Mouse (Mus musculus): ENCODE measurements around the gene Plxna2. TPM values are rescaled to one million over a fixed set of nuclear protein-coding genes. Genes with fewer than 3 reads are reported as not detected.

Gene Plxna2
- polyA plus RNA-seq, 1 experiment from 2014 or later: 48.3 TPM

- Histone ChIP-seq H3K27me3 (ENCODE audit: control insufficient read depth, insufficient read depth, low read length) (no peaks in the 10 kb centered on the region), H3K27ac (peak overlapping the region; percentile 39), H3K4me1 (replicated peaks; ENCODE audit: control insufficient read depth, insufficient read depth, low read length) (peaks cover 27% of the 10 kb centered on the region), H3K4me2 (replicated peaks) (no peak overlapping the region), H3K9ac (no peak overlapping the region), H3K4me3 (replicated peaks; ENCODE audit: low read length) (no peak overlapping the region), H3K9me3 (ENCODE audit: control insufficient read depth, low read length) (no peaks in the 10 kb centered on the region), H3K36me3 (replicated peaks; ENCODE audit: control insufficient read depth, insufficient read depth) (peaks cover 3% of the 10 kb centered on the region; the same call in 1 of the 2 replicates)
- ATAC-seq (ENCODE audit: low FRiP score) (no peak), DNase-seq (ENCODE audit: low spot score) (no peak)
- 29% methylated on average over 2 of the region's 2 CpGs for WGBS
Measured at GRCm38 (mm10) chr1:194742901-194743422, 124.9 kb downstream of the Plxna2 start.

GRCm38 (mm10) chr1:194745177-194745934, 127.3 kb downstream of the Plxna2 start:
- WGBS: 67% methylated on average over 2 of the region's 2 CpGs
- H3K4me2 ChIP-seq (replicated peaks): no peak overlapping the region
- no peak for DNase-seq (ENCODE audit: low spot score)
- H3K4me3 ChIP-seq (replicated peaks; ENCODE audit: low read length): no peak overlapping the region
- peaks cover 12% of the 10 kb centered on the region for H3K4me1 ChIP-seq (replicated peaks; ENCODE audit: control insufficient read depth, insufficient read depth, low read length)
- H3K27ac ChIP-seq: peak overlapping the region; percentile 66
- no peaks in the 10 kb centered on the region for H3K27me3 ChIP-seq (ENCODE audit: control insufficient read depth, insufficient read depth, low read length)
- ATAC-seq (ENCODE audit: low FRiP score): no peak
- peaks cover 14% of the 10 kb centered on the region for H3K36me3 ChIP-seq (replicated peaks; ENCODE audit: control insufficient read depth, insufficient read depth)
- H3K9ac ChIP-seq: no peak overlapping the region
- H3K9me3 ChIP-seq (ENCODE audit: control insufficient read depth, low read length): no peaks in the 10 kb centered on the region

- Histone ChIP-seq H3K4me1 (replicated peaks; ENCODE audit: control insufficient read depth, insufficient read depth, low read length) (peaks cover 12% of the 10 kb centered on the region), H3K9me3 (ENCODE audit: control insufficient read depth, low read length) (no peaks in the 10 kb centered on the region), H3K27ac (peak overlapping the region; percentile 66), H3K27me3 (ENCODE audit: control insufficient read depth, insufficient read depth, low read length) (no peaks in the 10 kb centered on the region), H3K4me3 (replicated peaks; ENCODE audit: low read length) (no peak overlapping the region), H3K36me3 (replicated peaks; ENCODE audit: control insufficient read depth, insufficient read depth) (peaks cover 26% of the 10 kb centered on the region), H3K9ac (no peak overlapping the region), H3K4me2 (replicated peaks) (no peak overlapping the region)
- WGBS: 12% methylated on average over 6 of the region's 6 CpGs
- peak; percentile 79 for DNase-seq (ENCODE audit: low spot score)
- peak; percentile 91 for ATAC-seq (ENCODE audit: low FRiP score)
Measured at GRCm38 (mm10) chr1:194746332-194747249, 128.6 kb downstream of the Plxna2 start.

GRCm38 (mm10) chr1:194747258-194747657, 129.2 kb downstream of the Plxna2 start:
- peak overlapping the region; percentile 45; the same call in 1 of the 2 replicates for H3K27ac ChIP-seq
- no peaks in the 10 kb centered on the region for H3K9me3 ChIP-seq (ENCODE audit: control insufficient read depth, low read length)
- DNase-seq (ENCODE audit: low spot score): no peak
- H3K4me1 ChIP-seq (replicated peaks; ENCODE audit: control insufficient read depth, insufficient read depth, low read length): peaks cover 12% of the 10 kb centered on the region
- peaks cover 33% of the 10 kb centered on the region for H3K36me3 ChIP-seq (replicated peaks; ENCODE audit: control insufficient read depth, insufficient read depth)
- no peak overlapping the region for H3K4me3 ChIP-seq (replicated peaks; ENCODE audit: low read length)
- no peak overlapping the region for H3K9ac ChIP-seq
- H3K4me2 ChIP-seq (replicated peaks): no peak overlapping the region
- no peak; the same call in 1 of the 2 replicates for ATAC-seq (ENCODE audit: low FRiP score)
- H3K27me3 ChIP-seq (ENCODE audit: control insufficient read depth, insufficient read depth, low read length): no peaks in the 10 kb centered on the region

GRCm38 (mm10) chr1:194753168-194753567, 135.2 kb downstream of the Plxna2 start:
- H3K36me3 ChIP-seq (replicated peaks; ENCODE audit: control insufficient read depth, insufficient read depth): peaks cover 77% of the 10 kb centered on the region
- no peaks in the 10 kb centered on the region for H3K4me1 ChIP-seq (replicated peaks; ENCODE audit: control insufficient read depth, insufficient read depth, low read length)
- H3K27me3 ChIP-seq (ENCODE audit: control insufficient read depth, insufficient read depth, low read length): no peaks in the 10 kb centered on the region
- 53% methylated on average over 2 of the region's 2 CpGs for WGBS
- no peak overlapping the region for H3K4me3 ChIP-seq (replicated peaks; ENCODE audit: low read length)
- H3K9me3 ChIP-seq (ENCODE audit: control insufficient read depth, low read length): no peaks in the 10 kb centered on the region
- no peak; the same call in 1 of the 2 replicates for ATAC-seq (ENCODE audit: low FRiP score)
- H3K27ac ChIP-seq: no peak overlapping the region
- peak; percentile 66 for DNase-seq (ENCODE audit: low spot score)
- no peak overlapping the region for H3K9ac ChIP-seq
- H3K4me2 ChIP-seq (replicated peaks): no peak overlapping the region

- DNase-seq (ENCODE audit: low spot score) (no peak), ATAC-seq (ENCODE audit: low FRiP score) (no peak)
- H3K27me3 ChIP-seq (ENCODE audit: control insufficient read depth, insufficient read depth, low read length): no peaks in the 10 kb centered on the region
- no peaks in the 10 kb centered on the region for H3K4me1 ChIP-seq (replicated peaks; ENCODE audit: control insufficient read depth, insufficient read depth, low read length)
- no peak overlapping the region for H3K4me3 ChIP-seq (replicated peaks; ENCODE audit: low read length)
- H3K36me3 ChIP-seq (replicated peaks; ENCODE audit: control insufficient read depth, insufficient read depth): peaks cover 89% of the 10 kb centered on the region
- no peak overlapping the region for H3K9ac ChIP-seq
- H3K27ac ChIP-seq: no peak overlapping the region
- H3K9me3 ChIP-seq (ENCODE audit: control insufficient read depth, low read length): no peaks in the 10 kb centered on the region
- H3K4me2 ChIP-seq (replicated peaks): no peak overlapping the region
Measured at GRCm38 (mm10) chr1:194756001-194756400, 138.0 kb downstream of the Plxna2 start.

- ATAC-seq (ENCODE audit: low FRiP score) (no peak), DNase-seq (ENCODE audit: low spot score) (no peak)
- Histone ChIP-seq H3K36me3 (replicated peaks; ENCODE audit: control insufficient read depth, insufficient read depth) (peaks cover 85% of the 10 kb centered on the region), H3K4me2 (replicated peaks) (no peak overlapping the region), H3K27ac (no peak overlapping the region), H3K4me3 (replicated peaks; ENCODE audit: low read length) (no peak overlapping the region), H3K4me1 (replicated peaks; ENCODE audit: control insufficient read depth, insufficient read depth, low read length) (no peaks in the 10 kb centered on the region), H3K9me3 (ENCODE audit: control insufficient read depth, low read length) (no peaks in the 10 kb centered on the region), H3K9ac (no peak overlapping the region), H3K27me3 (ENCODE audit: control insufficient read depth, insufficient read depth, low read length) (no peaks in the 10 kb centered on the region)
- WGBS: 73% methylated on average over 2 of the region's 2 CpGs
Measured at GRCm38 (mm10) chr1:194756409-194756808, 138.4 kb downstream of the Plxna2 start.

- no peaks in the 10 kb centered on the region for H3K9me3 ChIP-seq (ENCODE audit: control insufficient read depth, low read length)
- no peak overlapping the region for H3K9ac ChIP-seq
- DNase-seq (ENCODE audit: low spot score) (no peak), ATAC-seq (ENCODE audit: low FRiP score) (peak; percentile 34; the same call in 1 of the 2 replicates)
- H3K36me3 ChIP-seq (replicated peaks; ENCODE audit: control insufficient read depth, insufficient read depth): peaks cover 83% of the 10 kb centered on the region
- H3K4me2 ChIP-seq (replicated peaks): no peak overlapping the region
- no peaks in the 10 kb centered on the region for H3K27me3 ChIP-seq (ENCODE audit: control insufficient read depth, insufficient read depth, low read length)
- H3K4me1 ChIP-seq (replicated peaks; ENCODE audit: control insufficient read depth, insufficient read depth, low read length): no peaks in the 10 kb centered on the region
- no peak overlapping the region for H3K4me3 ChIP-seq (replicated peaks; ENCODE audit: low read length)
- 65% methylated on average over 3 of the region's 3 CpGs for WGBS
- H3K27ac ChIP-seq: no peak overlapping the region
Measured at GRCm38 (mm10) chr1:194756863-194757262, 138.8 kb downstream of the Plxna2 start.

All from hindbrain, embryonic 14.5 days (tissue).